Mouse (Mus musculus) neural tube, embryonic 13.5 days (tissue): ENCODE measurements at regions not wholly inside any gene's neighbourhood (a gene's known extent, or its start where the extent isn't known, plus 50 kb on each side); places are given as distances from the start of the nearest gene placed in this dataset.

Experiments used
- ATAC-seq: fragments of 200-750 bp; cut with Nextera tagmentation; 2 replicates; pipeline ENCODE4 v1.8.0; 2017; ENCODE audit warnings: low read depth, mild to moderate bottlenecking, moderate TSS enrichment, moderate library complexity
- H3K27ac ChIP-seq: fragments of 300-500 bp; sonication (generic); replicated peaks from 2 replicates; pipeline ENCODE4 v1.5.1; 2015; ENCODE audit warnings: moderate library complexity, mild to moderate bottlenecking, inconsistent platforms
- H3K27me3 ChIP-seq: fragments of 300-500 bp; sonication (generic); 2 replicates; pipeline ENCODE4 v1.6.1; 2015; ENCODE audit warnings: mild to moderate bottlenecking, inconsistent platforms
- H3K36me3 ChIP-seq: fragments of 300-500 bp; sonication (generic); 2 replicates; pipeline ENCODE4 v1.6.1; 2015; ENCODE audit warnings: mild to moderate bottlenecking, inconsistent platforms
- H3K4me1 ChIP-seq: fragments of 300-500 bp; sonication (generic); replicated peaks from 2 replicates; pipeline ENCODE4 v1.6.1; 2015; ENCODE audit warnings: inconsistent platforms
- H3K4me2 ChIP-seq: fragments of 300-500 bp; sonication (generic); 2 replicates; pipeline ENCODE4 v1.6.1; 2015; ENCODE audit warnings: inconsistent platforms, mild to moderate bottlenecking, moderate library complexity
- H3K4me3 ChIP-seq: fragments of 300-500 bp; sonication (generic); 2 replicates; pipeline ENCODE4 v1.5.1; 2015; ENCODE audit warnings: mild to moderate bottlenecking, inconsistent platforms
- H3K9ac ChIP-seq: fragments of 300-500 bp; sonication (generic); 2 replicates; pipeline ENCODE4 v1.6.1; 2015; ENCODE audit warnings: moderate library complexity, mild to moderate bottlenecking, inconsistent platforms
- H3K9me3 ChIP-seq: fragments of 300-500 bp; sonication (generic); 2 replicates; pipeline ENCODE4 v1.6.1; 2016; ENCODE audit warnings: inconsistent platforms
- WGBS: fragments of 180-500 bp; shearing (Covaris S2); methylation state at CpG from one replicate; pipeline ENCODE4 v1.1.7; 2015; 5-methylcytosine and 5-hydroxymethylcytosine counted together

GRCm38 (mm10) chr8:98955803-98956202 is 460.5 kb downstream of the Cdh8 start:
- no peaks in the 10 kb centered on the region for H3K36me3 ChIP-seq
- ATAC-seq, result no peak
- no peak overlapping the region for H3K9ac ChIP-seq
- no peak overlapping the region for H3K4me2 ChIP-seq
- no peak overlapping the region for H3K4me3 ChIP-seq
- WGBS, result 39% methylated on average over 4 of the region's 4 CpGs
- H3K9me3 ChIP-seq, result no peaks in the 10 kb centered on the region
- no peaks in the 10 kb centered on the region for H3K27me3 ChIP-seq
- no peak overlapping the region for H3K27ac ChIP-seq
- no peaks in the 10 kb centered on the region for H3K4me1 ChIP-seq

- Histone ChIP-seq H3K27ac (no peak overlapping the region), H3K4me1 (no peaks in the 10 kb centered on the region), H3K27me3 (no peaks in the 10 kb centered on the region), H3K9ac (no peak overlapping the region), H3K4me3 (no peak overlapping the region), H3K36me3 (no peaks in the 10 kb centered on the region), H3K4me2 (no peak overlapping the region), H3K9me3 (0 out of 2 replicates have a peak, but pooled peaks cover 9% of the 10 kb centered on the region)
- ATAC-seq, result no peak
- 34% methylated on average over 3 of the region's 3 CpGs for WGBS
Observed at GRCm38 (mm10) chr8:98913159-98913777, 503.0 kb downstream of the Cdh8 start.

- H3K9ac ChIP-seq, result no peak overlapping the region
- 88% methylated on average over 4 of the region's 4 CpGs for WGBS
- H3K4me3 ChIP-seq, result no peak overlapping the region
- no peaks in the 10 kb centered on the region for H3K9me3 ChIP-seq
- H3K27me3 ChIP-seq, result no peaks in the 10 kb centered on the region
- no peaks in the 10 kb centered on the region for H3K36me3 ChIP-seq
- ATAC-seq, result no peak
- no peaks in the 10 kb centered on the region for H3K4me1 ChIP-seq
- H3K4me2 ChIP-seq, result no peak overlapping the region
- no peak overlapping the region for H3K27ac ChIP-seq
Observed at GRCm38 (mm10) chr8:98893331-98893730, 522.9 kb downstream of the Cdh8 start.

- Histone ChIP-seq H3K27ac (no peak overlapping the region), H3K4me1 (no peaks in the 10 kb centered on the region), H3K36me3 (no peaks in the 10 kb centered on the region), H3K9me3 (no peaks in the 10 kb centered on the region), H3K4me2 (no peak overlapping the region), H3K9ac (no peak overlapping the region), H3K4me3 (no peak overlapping the region), H3K27me3 (no peaks in the 10 kb centered on the region)
- WGBS, result 71% methylated on average over 2 of the region's 2 CpGs
- ATAC-seq, result no peak
Observed at GRCm38 (mm10) chr8:98861664-98862306, 554.5 kb downstream of the Cdh8 start.

- ATAC-seq, result no peak
- Histone ChIP-seq H3K9ac (no peak overlapping the region), H3K4me2 (no peak overlapping the region), H3K27ac (no peak overlapping the region), H3K27me3 (no peaks in the 10 kb centered on the region), H3K4me1 (no peaks in the 10 kb centered on the region), H3K4me3 (no peak overlapping the region), H3K36me3 (no peaks in the 10 kb centered on the region), H3K9me3 (no peaks in the 10 kb centered on the region)
- 64% methylated on average over 4 of the region's 4 CpGs for WGBS
Observed at GRCm38 (mm10) chr8:98861175-98861574, 555.1 kb downstream of the Cdh8 start.

- Histone ChIP-seq H3K27me3 (no peaks in the 10 kb centered on the region), H3K4me3 (no peak overlapping the region), H3K36me3 (no peaks in the 10 kb centered on the region), H3K27ac (no peak overlapping the region), H3K9ac (no peak overlapping the region), H3K9me3 (no peaks in the 10 kb centered on the region), H3K4me1 (no peaks in the 10 kb centered on the region), H3K4me2 (no peak overlapping the region)
- ATAC-seq, result no peak
- WGBS, result 72% methylated on average over 5 of the region's 5 CpGs
Observed at GRCm38 (mm10) chr8:98860416-98860815, 555.9 kb downstream of the Cdh8 start.

GRCm38 (mm10) chr8:98829515-98829914 is 586.8 kb downstream of the Cdh8 start:
- no peaks in the 10 kb centered on the region for H3K36me3 ChIP-seq
- WGBS, result 73% methylated on average over 5 of the region's 5 CpGs
- H3K27ac ChIP-seq, result no peak overlapping the region

GRCm38 (mm10) chr8:98829006-98829405 is 587.3 kb downstream of the Cdh8 start:
- no peak for ATAC-seq

More at GRCm38 (mm10) chr8:98829515-98829914, 586.8 kb downstream of the Cdh8 start:
- H3K4me2 ChIP-seq, result no peak overlapping the region
- ATAC-seq, result no peak
- no peak overlapping the region for H3K9ac ChIP-seq
- H3K4me1 ChIP-seq, result no peaks in the 10 kb centered on the region
- H3K9me3 ChIP-seq, result no peaks in the 10 kb centered on the region
- no peaks in the 10 kb centered on the region for H3K27me3 ChIP-seq
- no peak overlapping the region for H3K4me3 ChIP-seq

GRCm38 (mm10) chr8:98811922-98812321 is 604.3 kb downstream of the Cdh8 start:
- no peak for ATAC-seq
- Histone ChIP-seq H3K9me3 (no peaks in the 10 kb centered on the region), H3K4me1 (no peaks in the 10 kb centered on the region), H3K4me3 (no peak overlapping the region), H3K9ac (no peak overlapping the region), H3K27ac (no peak overlapping the region), H3K4me2 (no peak overlapping the region), H3K36me3 (no peaks in the 10 kb centered on the region), H3K27me3 (no peaks in the 10 kb centered on the region)
- WGBS, result 88% methylated on average over 3 of the region's 3 CpGs

More at GRCm38 (mm10) chr8:98829006-98829405, 587.3 kb downstream of the Cdh8 start:
- H3K4me2 ChIP-seq, result no peak overlapping the region
- no peak overlapping the region for H3K4me3 ChIP-seq
- no peaks in the 10 kb centered on the region for H3K36me3 ChIP-seq
- no peak overlapping the region for H3K9ac ChIP-seq
- H3K4me1 ChIP-seq, result no peaks in the 10 kb centered on the region
- no peaks in the 10 kb centered on the region for H3K27me3 ChIP-seq
- 61% methylated on average over 4 of the region's 4 CpGs for WGBS
- no peak overlapping the region for H3K27ac ChIP-seq
- H3K9me3 ChIP-seq, result no peaks in the 10 kb centered on the region

GRCm38 (mm10) chr8:98797445-98797844 is 618.8 kb downstream of the Cdh8 start:
- no peak overlapping the region for H3K4me2 ChIP-seq
- no peak overlapping the region for H3K9ac ChIP-seq
- H3K27me3 ChIP-seq, result no peaks in the 10 kb centered on the region
- no peaks in the 10 kb centered on the region for H3K9me3 ChIP-seq
- H3K36me3 ChIP-seq, result no peaks in the 10 kb centered on the region
- no peaks in the 10 kb centered on the region for H3K4me1 ChIP-seq
- no peak overlapping the region for H3K4me3 ChIP-seq
- no peak for ATAC-seq
- no peak overlapping the region for H3K27ac ChIP-seq
- 88% methylated on average over 2 of the region's 2 CpGs for WGBS

- no peaks in the 10 kb centered on the region for H3K4me1 ChIP-seq
- no peak overlapping the region for H3K4me2 ChIP-seq
- H3K4me3 ChIP-seq, result no peak overlapping the region
- no peaks in the 10 kb centered on the region for H3K27me3 ChIP-seq
- H3K36me3 ChIP-seq, result no peaks in the 10 kb centered on the region
- no peak overlapping the region for H3K9ac ChIP-seq
- ATAC-seq, result no peak
- no peaks in the 10 kb centered on the region for H3K9me3 ChIP-seq
- no peak overlapping the region for H3K27ac ChIP-seq
Observed at GRCm38 (mm10) chr8:98767036-98767435, 649.2 kb downstream of the Cdh8 start.

- no peaks in the 10 kb centered on the region for H3K27me3 ChIP-seq
- no peak for ATAC-seq
- H3K36me3 ChIP-seq, result no peaks in the 10 kb centered on the region
- H3K4me1 ChIP-seq, result no peaks in the 10 kb centered on the region
- no peaks in the 10 kb centered on the region for H3K9me3 ChIP-seq
- no peak overlapping the region for H3K4me3 ChIP-seq
- no peak overlapping the region for H3K9ac ChIP-seq
- H3K4me2 ChIP-seq, result no peak overlapping the region
- H3K27ac ChIP-seq, result no peak overlapping the region
Observed at GRCm38 (mm10) chr8:98756596-98756995, 659.7 kb downstream of the Cdh8 start.

GRCm38 (mm10) chr8:98755795-98756194 is 660.5 kb downstream of the Cdh8 start:
- ATAC-seq, result no peak
- H3K27me3 ChIP-seq, result no peaks in the 10 kb centered on the region
- 70% methylated on average over 2 of the region's 2 CpGs for WGBS

More at GRCm38 (mm10) chr8:98755795-98756194, 660.5 kb downstream of the Cdh8 start:
- Histone ChIP-seq H3K9me3 (no peaks in the 10 kb centered on the region), H3K27ac (no peak overlapping the region), H3K4me3 (no peak overlapping the region), H3K4me2 (no peak overlapping the region), H3K4me1 (no peaks in the 10 kb centered on the region), H3K9ac (no peak overlapping the region), H3K36me3 (no peaks in the 10 kb centered on the region)
